Mouse (Mus musculus): ENCODE results near the gene Wbp2. TPM values are rescaled to one million over a fixed set of nuclear protein-coding genes. Genes with fewer than 3 reads are reported as not detected.
"Not testable (repeated sequence)": the region's sequence is repeated elsewhere in the genome, so short reads cannot be mapped to it uniquely, and the experiment has no call there.

Wbp2 gene
- total RNA-seq (2021): 10 to 100 TPM; 96.6 to 99.5 TPM

DNA sequence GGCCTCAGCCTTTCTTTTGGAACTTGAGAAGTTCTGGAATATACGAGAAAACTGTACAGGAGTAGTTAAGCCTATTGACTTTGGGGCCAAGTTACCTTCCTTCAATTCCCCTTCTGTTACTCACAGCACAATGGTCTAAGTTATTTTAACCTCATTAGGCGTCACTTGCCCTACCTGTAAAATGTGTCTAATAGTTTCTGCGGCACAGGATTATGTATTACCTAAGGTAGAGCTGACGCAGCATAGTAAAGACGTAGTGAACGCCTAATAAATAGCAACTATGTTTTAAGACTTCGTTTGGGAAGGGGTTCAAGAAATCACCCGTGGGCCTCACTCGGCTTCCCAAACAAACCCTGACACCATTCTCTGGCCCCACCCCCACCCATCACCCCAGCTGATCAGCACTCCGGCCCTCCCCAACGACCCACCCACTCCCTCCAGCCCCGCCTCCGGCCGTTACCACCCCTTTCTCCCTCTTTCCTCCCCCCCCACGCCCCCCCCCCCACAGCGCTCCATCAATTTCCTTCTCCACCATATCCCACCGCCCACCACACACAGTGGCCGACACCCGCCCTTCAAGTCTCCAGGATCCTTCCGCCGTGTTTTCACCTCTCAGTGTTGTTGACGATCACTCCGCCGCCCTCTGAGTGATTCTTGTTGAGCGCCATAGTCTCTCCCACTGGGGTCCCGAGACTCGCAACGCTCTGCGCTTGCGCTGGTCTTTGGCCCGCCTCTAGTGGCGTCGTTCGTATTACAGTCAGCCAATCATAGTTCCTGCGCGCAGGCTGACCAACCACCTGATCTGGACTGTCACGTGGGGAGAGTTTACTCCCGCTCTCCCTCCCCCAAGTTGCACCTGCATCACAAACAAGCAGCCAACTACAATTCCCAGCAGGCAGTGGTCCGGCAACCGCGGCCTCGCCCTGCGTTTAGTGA lies at the start of gene Wbp2:
TSS of gene Wbp2 (minus strand) at position 738 of the 936 bp plus-strand sequence.
- peak; percentile 98 to 99 for DNase-seq
- intact Hi-C loops (cut with DNase I): loop anchor here (1.0 to 5.0 kb wide), 4 partner anchors 24 to 346 kb away; partner anchors contain the start of gene Ubald2

DNA sequence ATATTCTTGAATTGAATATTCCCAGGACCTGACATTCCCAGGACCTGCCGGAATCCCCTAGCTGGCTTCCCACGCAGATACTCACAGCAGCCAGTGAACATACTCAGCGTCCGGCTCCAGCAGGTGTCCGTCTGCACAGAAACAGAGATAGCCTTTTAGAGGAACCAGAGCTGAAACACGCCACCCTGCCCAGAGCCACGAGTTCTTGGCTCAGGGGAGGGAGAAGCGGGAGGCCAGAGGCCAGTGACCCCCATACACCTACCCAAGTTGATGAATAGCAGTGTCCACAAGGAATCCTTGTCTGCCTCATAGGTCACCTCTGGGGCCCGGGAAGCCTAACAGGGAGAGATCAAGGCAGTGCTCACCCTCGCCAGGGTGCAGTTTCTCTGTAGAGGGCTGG lies 47.4 kb upstream of the Wbp2 start:
- intact Hi-C loops (cut with DNase I): loop anchor here (5.0 kb wide), 1 partner anchor 122 kb away; the partner anchor contains the start of gene Galk1
- DNase-seq: no peak

DNA sequence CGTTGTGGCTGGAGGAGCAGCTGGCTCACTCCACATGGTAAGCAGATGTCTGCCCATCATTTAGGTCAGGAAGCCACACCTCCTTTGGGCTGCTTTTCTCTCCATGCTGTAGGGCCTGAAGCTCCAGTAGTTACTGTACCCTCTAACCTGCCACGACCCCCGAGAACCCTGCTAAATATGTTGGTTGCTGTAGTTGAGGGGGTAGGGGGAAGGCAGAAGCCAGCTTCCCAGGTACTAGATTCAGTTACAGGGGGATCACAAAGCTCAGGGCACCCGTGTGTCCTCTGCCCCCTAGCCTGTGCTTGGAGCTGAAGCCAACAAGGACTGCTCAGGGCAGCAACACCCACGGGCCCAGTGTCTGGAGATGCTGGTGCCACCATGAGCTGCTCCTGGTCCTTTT lies 46.7 kb upstream of the Wbp2 start:
- no peak for DNase-seq
- intact Hi-C loops (cut with DNase I): loop anchor here (5.0 kb wide), 1 partner anchor 121 kb away; the partner anchor contains the start of gene Galk1

DNA sequence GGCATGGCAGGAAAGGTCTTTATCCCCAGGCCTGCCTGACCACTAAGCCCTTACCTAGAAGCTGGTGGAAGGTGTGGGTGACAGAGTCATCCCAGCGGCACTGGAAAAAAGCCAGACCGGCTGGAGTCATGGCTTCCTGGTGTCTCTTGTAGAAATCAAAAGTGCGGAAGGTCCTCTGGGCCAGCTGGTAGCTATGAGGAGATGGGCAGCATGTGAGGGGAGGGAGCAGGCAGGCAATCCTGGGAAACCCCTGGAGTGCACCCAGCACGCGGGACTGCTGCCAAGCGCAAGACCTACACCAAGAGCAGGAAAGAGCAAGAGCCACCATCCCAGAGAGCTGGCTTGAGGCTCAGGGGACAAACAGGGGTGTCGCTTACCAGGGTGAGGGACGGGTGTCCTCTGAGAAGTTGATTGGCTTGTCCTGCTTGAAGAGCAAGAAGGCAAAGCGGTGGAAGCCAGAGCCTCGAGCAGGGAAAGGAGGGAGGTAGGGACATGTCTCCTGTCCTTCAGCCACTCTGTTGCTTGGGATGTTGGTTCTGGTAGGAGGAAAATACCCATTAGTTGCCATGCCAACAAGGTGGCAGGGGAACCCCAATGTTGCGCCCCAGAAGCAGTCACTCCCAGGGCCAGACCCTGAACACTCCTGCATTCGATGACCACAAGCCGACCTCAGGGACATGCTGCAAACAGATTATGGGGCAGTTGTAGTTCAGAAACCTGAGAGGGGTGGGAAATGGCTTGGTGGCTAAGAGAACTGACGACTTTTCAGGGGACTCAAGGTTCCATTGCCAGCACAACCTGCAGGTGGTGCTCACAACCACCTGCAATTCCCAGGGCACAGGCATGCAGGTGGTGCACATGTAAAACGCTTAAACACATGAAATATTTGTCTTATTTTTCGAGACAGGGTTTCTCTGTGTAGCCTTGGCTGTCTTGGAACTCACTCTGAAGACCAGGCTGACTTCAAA lies 45.9 kb upstream of the Wbp2 start:
- DNase-seq: peak in 1 of 2 experiments; percentile 55

DNA sequence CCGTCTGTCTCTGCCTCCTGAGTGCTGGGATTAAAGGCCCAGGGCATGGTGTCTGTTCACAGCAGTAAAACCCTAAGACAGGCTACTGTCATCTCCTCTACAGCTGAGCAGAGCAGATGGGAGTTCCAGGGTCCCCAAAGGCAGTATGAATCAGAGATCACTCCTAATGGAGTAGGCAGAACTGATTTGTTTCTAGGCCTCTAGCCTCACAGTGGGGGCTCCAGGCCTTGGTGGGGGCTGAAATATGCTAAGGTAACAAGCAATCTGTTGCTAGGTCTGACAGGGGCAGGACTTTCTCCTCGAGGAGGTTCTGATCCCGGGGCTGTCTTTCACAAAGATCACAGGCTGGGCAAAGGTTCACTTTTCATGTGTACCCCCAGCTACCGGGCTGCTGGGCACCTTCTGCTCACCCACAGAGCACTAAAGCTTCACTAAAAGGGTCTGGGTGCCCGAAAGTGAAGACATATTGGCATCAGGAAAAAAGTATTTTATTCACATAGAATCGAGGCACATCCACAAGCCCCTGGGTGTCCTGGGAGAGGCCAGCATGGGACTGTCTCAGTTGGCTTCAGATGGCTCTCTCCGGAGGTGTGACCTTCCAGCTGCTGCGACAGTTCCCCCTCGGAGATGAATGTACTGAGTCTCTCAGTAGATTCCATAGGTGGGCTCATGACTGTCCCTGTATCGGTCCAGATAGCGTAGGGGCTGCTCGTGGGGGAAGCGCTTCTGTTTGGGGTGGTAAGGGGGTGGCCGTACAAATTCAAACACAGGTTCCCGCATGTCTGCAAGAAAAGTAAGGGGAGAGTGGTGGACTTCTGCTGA lies 44.8 kb upstream of the Wbp2 start:
- DNase-seq: no peak
- intact Hi-C loops (cut with DNase I): loop anchor here (2.0 to 5.0 kb wide), 3 partner anchors 21 to 119 kb away; partner anchors contain the start of genes Galk1 and Unk

More for the DNA sequence above, 45.9 kb upstream of the Wbp2 start:
- intact Hi-C loops (cut with DNase I): loop anchor here (5.0 kb wide), 1 partner anchor 120 kb away; the partner anchor contains the start of gene Galk1

DNA sequence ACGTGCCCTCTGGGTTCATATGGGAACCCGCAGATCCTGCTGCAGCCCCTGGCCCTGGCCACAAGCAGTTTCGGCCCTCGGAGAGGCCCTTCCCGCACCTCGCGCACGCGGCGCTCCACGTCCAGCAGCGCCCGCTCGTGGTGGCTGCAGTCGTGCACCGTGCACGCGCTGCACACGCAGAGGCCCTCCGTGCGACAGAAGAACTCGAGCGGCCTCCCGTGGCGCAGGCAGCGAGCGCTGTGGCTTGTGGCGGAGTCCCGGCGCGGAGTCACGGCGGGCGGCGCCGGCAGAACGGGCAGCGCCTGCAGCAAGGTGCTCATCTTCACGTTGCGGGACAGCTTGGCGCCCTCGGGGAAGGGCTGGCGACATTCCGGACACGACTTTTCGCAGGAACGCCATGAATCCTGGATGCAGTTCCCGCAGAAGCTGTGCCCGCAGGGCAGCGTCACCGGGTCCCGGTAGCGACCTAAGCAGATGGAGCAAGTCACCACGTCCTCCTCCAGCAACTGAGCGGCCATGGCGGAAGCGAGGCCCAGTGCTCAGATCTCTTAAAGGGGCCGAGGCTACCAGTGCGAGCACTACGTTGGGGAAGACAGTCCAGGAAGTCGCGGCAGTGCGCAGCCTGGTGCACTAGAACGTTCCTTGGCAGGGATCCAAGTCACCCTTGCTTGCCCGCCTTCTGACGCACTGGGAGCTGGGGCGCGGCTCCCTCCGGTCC lies 43.9 kb upstream of the Wbp2 start, which contains the start of gene Trim65:
TSS of gene Trim65 (minus strand) at position 641 of the 718 bp plus-strand sequence.
- intact Hi-C loops (cut with DNase I): loop anchor here (1.0 to 5.0 kb wide), 5 partner anchors 20 to 191 kb away; partner anchors contain the start of genes Galk1 and Unk
- peak; percentile 92 to 93 for DNase-seq

DNA sequence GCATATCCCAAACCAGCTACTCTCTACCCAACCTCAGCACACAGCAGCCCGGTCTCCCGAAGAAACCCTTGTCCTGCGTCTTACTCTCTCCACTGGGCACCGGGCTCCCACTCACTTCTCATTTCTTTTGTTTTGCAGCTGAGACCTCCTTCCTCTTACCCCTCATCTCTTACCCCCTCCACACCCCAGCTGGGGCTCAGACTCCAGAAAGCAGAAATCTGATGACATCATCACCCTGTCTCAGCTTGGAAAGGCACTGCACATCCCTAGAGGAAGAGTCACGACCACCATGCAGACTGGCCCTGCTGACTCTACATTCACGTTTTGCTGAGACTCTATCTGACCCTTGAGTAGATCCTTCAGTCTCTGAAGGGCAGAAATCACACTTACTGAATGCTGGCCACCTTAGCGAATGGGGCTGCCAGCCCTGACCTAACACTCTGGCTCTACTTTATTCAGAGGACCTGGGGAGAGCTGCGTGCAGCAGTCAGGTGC lies 43.2 kb upstream of the Wbp2 start:
- DNase-seq: no peak
- intact Hi-C loops (cut with DNase I): loop anchor here (1.0 to 5.0 kb wide), 5 partner anchors 19 to 191 kb away; partner anchors contain the start of genes Galk1 and Unk

DNA sequence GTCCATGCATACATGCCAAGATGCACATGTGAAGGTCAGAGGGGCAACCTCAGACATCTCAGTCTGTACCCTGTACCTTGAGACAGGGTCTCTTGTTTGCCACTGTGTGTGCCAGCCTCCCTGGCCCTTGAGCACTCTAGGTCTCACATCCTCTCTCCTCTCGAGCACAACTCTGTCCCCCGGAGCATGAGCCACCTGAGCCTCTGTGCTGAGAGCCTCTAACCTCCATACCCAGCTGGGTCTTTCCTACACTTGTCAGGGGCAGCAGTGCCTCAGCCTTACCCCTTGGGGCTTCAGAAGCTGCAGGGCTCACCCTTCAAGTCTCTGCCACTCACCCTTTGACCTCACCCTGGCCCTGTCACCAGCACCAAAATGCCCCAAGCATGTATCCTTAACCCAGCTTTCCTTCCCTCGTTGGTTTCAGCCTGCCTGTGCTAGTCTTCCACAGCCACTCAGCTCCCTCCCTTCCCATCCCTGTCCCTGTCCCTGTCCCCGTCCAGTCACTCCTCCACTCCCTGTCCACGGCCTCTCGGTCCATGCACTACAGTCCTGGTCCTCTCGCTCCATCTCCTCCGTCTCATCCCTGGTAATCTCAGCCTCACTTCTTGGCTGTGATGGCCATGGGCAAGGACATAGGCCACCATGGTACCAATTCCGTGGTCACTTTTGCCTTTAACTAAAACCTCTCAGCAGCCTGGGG lies 42.4 kb upstream of the Wbp2 start:
- intact Hi-C loops (cut with DNase I): no loop called here
- DNase-seq: no peak

DNA sequence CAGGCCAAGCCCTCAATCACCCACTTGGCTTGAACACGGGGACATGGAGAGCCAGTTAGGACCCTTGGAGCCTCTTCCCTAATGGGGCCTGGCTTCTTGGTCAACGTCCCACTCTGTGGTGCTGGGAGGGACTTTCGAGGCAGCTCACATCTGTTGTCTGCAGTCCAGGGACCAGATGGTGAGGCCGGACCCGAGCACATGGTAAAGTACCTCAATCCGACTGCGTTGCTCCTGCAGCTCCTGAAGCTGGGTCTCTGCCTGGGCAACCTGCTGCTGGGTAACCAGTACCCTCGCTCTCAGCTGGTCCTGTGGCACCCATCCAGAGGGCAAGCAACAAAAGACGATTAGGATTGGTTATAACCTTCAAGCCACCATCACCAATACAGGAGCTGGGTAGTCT lies 41.2 kb upstream of the Wbp2 start:
- DNase-seq: peak in 1 of 2 experiments; percentile 36
- intact Hi-C loops (cut with DNase I): no loop called here

DNA sequence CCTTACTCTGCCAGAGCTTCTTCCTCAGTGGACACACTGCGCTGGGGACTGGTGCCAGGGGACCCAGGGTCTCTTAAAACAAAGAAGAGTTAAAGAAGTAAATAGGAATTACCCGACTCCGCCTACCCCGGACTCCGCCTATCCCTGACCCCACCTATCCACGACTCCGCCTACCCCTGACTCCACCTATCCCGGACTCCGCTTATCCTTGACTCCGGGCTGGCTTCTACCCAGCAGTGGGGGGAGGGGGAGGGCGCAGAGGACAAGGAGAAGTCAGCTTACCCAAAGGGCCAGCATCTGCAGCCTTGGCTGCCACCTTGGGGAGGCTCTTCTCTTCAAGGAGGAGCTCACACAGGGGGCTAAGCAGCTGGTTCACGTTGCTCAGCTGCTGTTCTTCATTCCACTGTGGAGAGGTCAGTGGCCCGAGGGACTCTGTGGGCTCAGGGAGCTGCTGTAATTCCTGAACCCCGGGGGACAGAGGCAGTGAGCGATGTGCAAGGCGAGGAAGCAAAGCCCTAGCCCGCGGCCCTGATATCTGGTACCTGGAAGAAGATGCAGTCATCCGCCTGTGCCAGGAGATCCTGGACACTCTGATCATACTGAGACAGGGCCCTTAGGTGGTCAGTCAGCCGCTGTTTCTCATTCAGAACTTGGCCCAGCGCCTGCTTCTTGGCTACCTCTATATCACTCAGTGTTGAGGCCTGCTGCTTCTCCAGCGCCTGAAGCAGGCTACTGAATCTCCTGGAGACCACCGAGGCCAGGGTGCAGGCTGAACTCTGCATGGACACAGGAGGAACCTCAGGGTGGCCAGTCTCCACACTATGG lies 40.6 kb upstream of the Wbp2 start, which contains the start of gene Trim47:
TSS of gene Trim47 (minus strand) at position 55 of the 825 bp plus-strand sequence.
- DNase-seq: peak; percentile 88 to 91
- intact Hi-C loops (cut with DNase I): no loop called here

DNA sequence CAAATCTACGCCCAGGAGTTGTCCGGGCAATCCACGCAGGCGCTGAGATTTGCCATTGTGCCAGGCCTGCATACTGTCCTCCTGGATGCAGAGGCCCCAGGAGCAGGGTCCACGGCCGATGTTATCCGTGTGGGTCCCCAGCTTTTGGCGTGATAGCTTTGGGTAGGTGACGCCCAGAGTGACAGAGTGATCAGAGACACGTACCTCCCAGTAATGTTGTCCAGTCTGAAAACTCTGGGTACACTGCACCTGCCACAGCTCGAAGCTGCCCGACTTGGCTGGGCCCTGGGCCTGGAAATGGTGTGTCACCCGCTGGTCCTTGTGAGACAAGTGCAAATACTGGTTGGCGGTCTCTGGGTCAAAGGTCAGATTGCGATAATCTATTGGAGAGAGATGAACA lies 39.5 kb upstream of the Wbp2 start:
- intact Hi-C loops (cut with DNase I): no loop called here
- DNase-seq: no peak

DNA sequence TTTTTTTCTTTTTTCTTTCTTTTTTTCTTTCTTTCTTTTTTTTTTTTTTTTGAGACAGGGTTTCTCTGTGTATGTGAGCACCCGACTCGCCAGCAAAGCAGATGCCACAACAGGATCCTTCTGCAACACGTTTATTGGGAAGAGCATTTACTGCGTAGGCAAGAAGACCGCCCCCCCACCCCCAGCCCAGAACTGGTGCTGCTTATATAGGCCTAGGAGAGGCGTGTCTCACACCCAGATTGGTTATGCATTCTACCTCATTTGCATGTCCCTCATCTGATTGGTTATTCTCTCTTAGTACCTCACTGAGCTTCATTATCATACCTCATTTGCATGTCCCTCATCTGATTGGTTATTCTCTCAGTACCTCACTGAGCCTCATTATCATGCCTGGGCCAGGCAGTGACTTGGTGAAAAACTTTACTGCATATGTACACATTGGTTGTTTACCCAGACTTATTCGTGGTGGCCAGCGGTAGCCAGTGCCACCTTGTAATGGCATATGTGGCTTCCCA lies 35.0 kb upstream of the Wbp2 start:
- DNase-seq; intact Hi-C loops (cut with DNase I): not testable (repeated sequence)

DNA sequence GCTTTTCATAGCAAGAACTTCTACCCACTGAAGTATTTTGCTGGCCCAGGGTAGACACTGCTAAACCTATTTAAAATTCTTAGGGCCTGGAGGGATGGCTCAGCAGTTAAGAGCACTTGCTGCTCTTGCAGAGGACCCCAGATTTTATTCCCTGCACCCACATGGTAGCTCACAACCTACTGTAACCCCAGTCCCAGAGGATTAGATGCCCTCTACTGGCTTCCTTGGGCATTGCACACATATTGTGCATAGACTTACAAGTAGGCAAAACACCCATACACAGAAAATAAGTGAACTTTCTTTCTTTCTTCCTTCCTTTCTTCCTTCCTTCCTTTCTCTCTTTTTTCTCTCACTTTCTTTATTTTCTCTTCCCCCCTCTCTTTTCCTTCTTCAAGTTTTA lies 31.0 kb upstream of the Wbp2 start:
- DNase-seq: no peak
- intact Hi-C loops (cut with DNase I): no loop called here

DNA sequence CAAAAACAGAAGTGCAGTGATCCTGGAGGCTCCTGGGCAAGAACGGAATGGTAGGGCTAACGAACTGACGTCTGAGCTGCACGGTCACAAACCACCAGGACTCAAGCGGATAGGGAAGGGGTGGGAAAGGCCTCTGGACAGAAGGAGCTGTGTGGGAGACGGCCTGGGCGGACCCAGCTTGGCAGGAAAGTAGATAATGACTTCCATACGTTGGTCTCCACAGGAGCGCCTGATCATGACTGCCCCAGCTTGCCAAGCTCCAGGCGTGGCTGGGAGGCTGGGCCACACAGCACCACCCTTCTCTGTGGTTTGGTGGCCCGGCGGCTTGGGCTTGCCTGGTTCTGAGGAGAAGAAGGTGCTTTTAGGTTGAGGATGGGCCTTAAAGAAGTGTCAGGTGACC lies 30.4 kb upstream of the Wbp2 start:
- no peak for DNase-seq
- intact Hi-C loops (cut with DNase I): no loop called here

DNA sequence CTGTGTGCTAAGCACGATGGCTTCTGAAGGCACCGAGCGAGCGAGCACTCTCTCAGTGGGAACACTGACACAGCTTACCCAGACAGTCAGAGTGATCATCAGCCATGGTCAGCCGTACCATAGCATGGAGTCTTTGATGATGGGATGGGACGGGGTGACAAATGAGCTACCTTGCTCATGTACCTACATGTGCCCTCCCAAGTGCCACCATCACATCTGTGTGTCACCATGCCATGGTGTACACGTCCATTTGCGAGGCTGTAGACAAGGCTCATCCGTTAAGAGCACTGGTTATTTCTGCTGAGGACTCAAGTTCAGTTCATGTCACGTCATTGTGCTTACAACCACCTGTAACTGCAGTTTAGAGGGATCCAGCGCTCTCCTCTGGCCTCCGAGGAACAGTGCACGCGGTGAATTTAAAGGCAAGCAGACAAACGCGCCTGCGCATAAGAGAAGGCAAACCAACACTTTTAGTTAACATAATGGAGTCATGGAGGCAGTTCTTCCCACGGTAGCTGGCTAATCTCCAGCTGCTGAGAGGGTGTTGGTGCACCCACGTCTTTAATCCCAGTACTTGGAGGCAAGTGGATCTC lies 24.9 kb upstream of the Wbp2 start:
- DNase-seq: no peak
- intact Hi-C loops (cut with DNase I): loop anchor here (2.0 kb wide), 1 partner anchor 19 kb away; the partner anchor contains the start of gene Trim65

DNA sequence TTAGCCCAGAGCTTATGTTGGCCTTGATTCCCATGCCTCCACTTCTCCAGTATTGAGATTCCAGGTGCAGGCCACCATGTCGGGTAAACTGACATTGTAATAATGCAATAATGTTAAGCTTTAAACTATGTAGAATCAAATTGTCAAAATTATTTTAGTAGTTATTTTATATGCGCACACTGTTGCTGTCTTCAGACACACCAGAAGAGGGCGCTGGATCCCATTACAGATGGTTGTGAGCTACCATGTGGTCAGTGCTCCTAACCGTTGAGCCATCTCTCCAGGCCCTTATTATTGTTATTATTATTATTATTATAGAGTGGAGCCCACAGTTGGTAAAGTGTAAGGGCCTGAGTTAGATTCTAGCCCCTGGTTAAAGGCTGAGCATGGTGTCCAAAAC lies 24.3 kb upstream of the Wbp2 start:
- intact Hi-C loops (cut with DNase I): loop anchor here (2.0 kb wide), 1 partner anchor 20 kb away; the partner anchor contains the start of gene Trim65
- no peak for DNase-seq
